Mouse (Mus musculus) lung, embryonic 16.5 days (tissue): ENCODE measurements around the gene Asna1. TPM values are rescaled to one million over a fixed set of nuclear protein-coding genes. Genes with fewer than 3 reads are reported as not detected.

Source experiments
- ATAC-seq: fragments of 200-750 bp; cut with Nextera tagmentation; 2 replicates; pipeline ENCODE4 v1.8.0; 2017; ENCODE audit warnings: low read depth, mild to moderate bottlenecking, moderate library complexity
- H3K27ac ChIP-seq: fragments of 300-500 bp; sonication (generic); 2 replicates; pipeline ENCODE4 v1.5.1; 2014; ENCODE audit warnings: mild to moderate bottlenecking, control low read depth, low read length
- H3K27me3 ChIP-seq: fragments of 300-500 bp; sonication (generic); 2 replicates; pipeline ENCODE4 v1.6.1; 2014; ENCODE audit warnings: low read depth, low read length, mixed read lengths; ENCODE audit not compliant: control insufficient read depth, insufficient read depth
- H3K36me3 ChIP-seq: fragments of 300-500 bp; sonication (generic); 2 replicates; pipeline ENCODE4 v1.6.1; 2014; ENCODE audit warnings: low read length; ENCODE audit not compliant: control insufficient read depth, insufficient read depth
- H3K4me1 ChIP-seq: fragments of 300-500 bp; sonication (generic); replicated peaks from 2 replicates; pipeline ENCODE4 v1.6.1; 2014; ENCODE audit warnings: low read length, mixed read lengths; ENCODE audit not compliant: control insufficient read depth, insufficient read depth
- H3K4me2 ChIP-seq: fragments of 300-500 bp; sonication (generic); 2 replicates; pipeline ENCODE4 v1.6.1; 2014; ENCODE audit warnings: low read depth, low read length, control low read depth
- H3K4me3 ChIP-seq: fragments of 300-500 bp; sonication (generic); 2 replicates; pipeline ENCODE4 v1.5.1; 2014; ENCODE audit warnings: mild to moderate bottlenecking, low read length, control low read depth
- H3K9ac ChIP-seq: fragments of 300-500 bp; sonication (generic); 2 replicates; pipeline ENCODE4 v1.6.1; 2014; ENCODE audit warnings: low read length, control low read depth
- H3K9me3 ChIP-seq: fragments of 300-500 bp; sonication (generic); 2 replicates; pipeline ENCODE4 v1.6.1; 2016; ENCODE audit warnings: low read length; ENCODE audit not compliant: control insufficient read depth
- WGBS: fragments of 180-500 bp; shearing (Covaris S2); extraction: QIAGEN DNeasy Blood & Tissue Kit; methylation state at CpG from one replicate; pipeline ENCODE4 v1.1.7; 2014; 5-methylcytosine and 5-hydroxymethylcytosine counted together
- polyA plus RNA-seq: library from polyadenylated mRNA; unstranded; fragments of >200 nt; fragmentation: Nextera tagmentation; extraction: Ambion mirVana; gene quantifications from 2 replicates; pipeline ENCODE4 v1.2.1, GENCODE M21; 2015

Asna1 gene
- polyA plus RNA-seq, 1 experiment from 2014 or later: 122 TPM

GRCm38 (mm10) chr8:84987388-84987787 lies 37.7 kb downstream of the Asna1 start:
- Histone ChIP-seq H3K9me3 (no peaks in the 10 kb centered on the region), H3K36me3 (no peaks in the 10 kb centered on the region), H3K4me1 (peaks cover 43% of the 10 kb centered on the region), H3K9ac (no peak overlapping the region), H3K27ac (no peak overlapping the region), H3K27me3 (no peaks in the 10 kb centered on the region), H3K4me3 (no peak overlapping the region), H3K4me2 (no peak overlapping the region)
- ATAC-seq: no peak
- WGBS: 70% methylated on average over 5 of the region's 5 CpGs

GRCm38 (mm10) chr8:84986379-84986945 lies 38.6 kb downstream of the Asna1 start:
- no peak for ATAC-seq
- H3K27ac ChIP-seq: peak overlapping the region; percentile 92
- no peaks in the 10 kb centered on the region for H3K9me3 ChIP-seq
- no peaks in the 10 kb centered on the region for H3K36me3 ChIP-seq
- H3K4me3 ChIP-seq: peak overlapping the region; percentile 51
- H3K9ac ChIP-seq: peak overlapping the region; percentile 61
- WGBS: 35% methylated on average over 8 of the region's 8 CpGs
- H3K27me3 ChIP-seq: no peaks in the 10 kb centered on the region
- H3K4me1 ChIP-seq: peaks cover 53% of the 10 kb centered on the region
- peak overlapping the region; percentile 83 for H3K4me2 ChIP-seq

- peak overlapping the region; percentile 83 for H3K4me2 ChIP-seq
- H3K9me3 ChIP-seq: no peaks in the 10 kb centered on the region
- H3K9ac ChIP-seq: peak overlapping the region; percentile 61
- peak; percentile 32 for ATAC-seq
- peak overlapping the region; percentile 92 for H3K27ac ChIP-seq
- no peaks in the 10 kb centered on the region for H3K36me3 ChIP-seq
- under 1% methylated on average over 53 of the region's 53 CpGs for WGBS
- peaks cover 55% of the 10 kb centered on the region for H3K4me1 ChIP-seq
- peak overlapping the region; percentile 51 for H3K4me3 ChIP-seq
- no peaks in the 10 kb centered on the region for H3K27me3 ChIP-seq
Measured at GRCm38 (mm10) chr8:84985684-84986378, 39.2 kb downstream of the Asna1 start.

GRCm38 (mm10) chr8:84985049-84985683 lies 39.9 kb downstream of the Asna1 start:
- Histone ChIP-seq H3K4me2 (peak overlapping the region; percentile 83), H3K27me3 (no peaks in the 10 kb centered on the region), H3K9me3 (no peaks in the 10 kb centered on the region), H3K27ac (peak overlapping the region; percentile 92), H3K9ac (peak overlapping the region; percentile 61), H3K36me3 (no peaks in the 10 kb centered on the region), H3K4me1 (peaks cover 60% of the 10 kb centered on the region), H3K4me3 (peak overlapping the region; percentile 51)
- no peak for ATAC-seq
- 1% methylated on average over 23 of the region's 23 CpGs for WGBS

GRCm38 (mm10) chr8:84984294-84985048 lies 40.6 kb downstream of the Asna1 start:
- peak overlapping the region; percentile 61 for H3K9ac ChIP-seq
- H3K9me3 ChIP-seq: no peaks in the 10 kb centered on the region
- H3K4me3 ChIP-seq: peak overlapping the region; percentile 51
- peaks cover 64% of the 10 kb centered on the region for H3K4me1 ChIP-seq
- peak overlapping the region; percentile 83 for H3K4me2 ChIP-seq
- peak; percentile 7 for ATAC-seq
- no peaks in the 10 kb centered on the region for H3K27me3 ChIP-seq
- no peaks in the 10 kb centered on the region for H3K36me3 ChIP-seq
- WGBS: 3% methylated on average over 16 of the region's 16 CpGs
- peak overlapping the region; percentile 92 for H3K27ac ChIP-seq

- Histone ChIP-seq H3K27ac (peak overlapping the region; percentile 96), H3K9me3 (no peaks in the 10 kb centered on the region), H3K4me2 (no peak overlapping the region), H3K4me3 (no peak overlapping the region), H3K27me3 (no peaks in the 10 kb centered on the region), H3K4me1 (peaks cover 73% of the 10 kb centered on the region), H3K9ac (peak overlapping the region; percentile 17; the same call in 1 of the 2 replicates), H3K36me3 (no peaks in the 10 kb centered on the region)
- no peak for ATAC-seq
- WGBS: 61% methylated on average over 3 of the region's 3 CpGs
Measured at GRCm38 (mm10) chr8:84982499-84983011, 42.5 kb downstream of the Asna1 start.

GRCm38 (mm10) chr8:84981644-84982498 lies 43.2 kb downstream of the Asna1 start:
- Histone ChIP-seq H3K4me1 (peaks cover 77% of the 10 kb centered on the region), H3K36me3 (no peaks in the 10 kb centered on the region), H3K9me3 (no peaks in the 10 kb centered on the region), H3K27me3 (no peaks in the 10 kb centered on the region), H3K4me3 (no peak overlapping the region), H3K27ac (peak overlapping the region; percentile 96), H3K4me2 (peak overlapping the region; percentile 5; the same call in 1 of the 2 replicates), H3K9ac (peak overlapping the region; percentile 17)
- no peak for ATAC-seq
- WGBS: 62% methylated on average over 15 of the region's 15 CpGs

- Histone ChIP-seq H3K36me3 (no peaks in the 10 kb centered on the region), H3K4me3 (peak overlapping the region; percentile 45), H3K27ac (peak overlapping the region; percentile 96), H3K9ac (peak overlapping the region; percentile 69), H3K27me3 (no peaks in the 10 kb centered on the region), H3K9me3 (no peaks in the 10 kb centered on the region), H3K4me2 (peak overlapping the region; percentile 93), H3K4me1 (peaks cover 77% of the 10 kb centered on the region)
- ATAC-seq: no peak
- WGBS: 18% methylated on average over 11 of the region's 11 CpGs
Measured at GRCm38 (mm10) chr8:84980622-84981358, 44.3 kb downstream of the Asna1 start.
